Mouse (Mus musculus): Measurements from ENCODE around the gene Tfam.

The Tfam gene

DNA sequence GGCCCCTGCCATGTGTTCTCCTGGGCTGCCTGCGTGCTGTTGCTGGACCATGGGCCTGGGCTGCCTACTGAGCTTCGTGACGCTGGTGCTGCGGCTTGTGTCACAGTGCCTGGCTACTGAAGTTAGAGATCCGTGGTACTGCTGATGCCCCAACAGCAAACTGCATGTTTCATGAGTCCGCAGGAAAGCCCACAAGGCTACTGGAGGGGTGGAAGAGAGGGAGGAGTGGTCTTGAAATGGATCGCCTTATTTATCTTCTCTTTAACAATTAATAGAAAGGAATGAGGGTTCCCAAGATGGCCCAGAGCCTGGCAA lies at the start of gene Tfam:
Tfam (minus strand) TSS at position 41 of the 315 bp plus-strand sequence.
- DNase-seq: no peak

GRCm38 (mm10) chr10:71285126-71285580 lies 47.1 kb upstream of the Tfam start, which contains the start of gene Ube2d1:
Ube2d1 (minus strand) TSS chr10:71285262.
- peak; percentile 77 to 78 for DNase-seq

GRCm38 (mm10) chr10:71284511-71285125 lies 46.5 kb upstream of the Tfam start:
- no peak for DNase-seq

DNA sequence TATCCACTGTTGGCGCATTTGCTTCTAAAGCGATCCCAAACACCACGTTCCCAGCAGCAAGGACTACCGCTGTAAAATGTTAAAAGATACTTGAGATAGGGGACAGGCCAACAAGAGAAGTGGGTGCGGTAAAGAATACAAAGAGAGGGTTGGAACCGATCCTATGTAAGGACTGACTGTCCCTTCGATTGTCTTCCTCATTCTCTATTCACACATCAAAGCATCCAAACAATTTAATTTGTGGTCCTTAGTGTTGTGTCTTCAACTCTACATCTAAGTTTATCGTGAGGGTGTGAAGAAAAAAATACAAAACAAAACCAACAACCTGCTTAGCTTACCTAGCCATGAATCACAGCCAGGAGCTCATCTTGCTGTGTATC lies 46.0 kb upstream of the Tfam start:
- no peak for DNase-seq

GRCm38 (mm10) chr10:71273008-71273739 lies 35.1 kb upstream of the Tfam start:
- no peak for DNase-seq

- no peak for DNase-seq
Observed at GRCm38 (mm10) chr10:71267973-71268372, 29.9 kb upstream of the Tfam start.

- no peak for DNase-seq
Observed at GRCm38 (mm10) chr10:71267511-71267910, 29.4 kb upstream of the Tfam start.

DNA sequence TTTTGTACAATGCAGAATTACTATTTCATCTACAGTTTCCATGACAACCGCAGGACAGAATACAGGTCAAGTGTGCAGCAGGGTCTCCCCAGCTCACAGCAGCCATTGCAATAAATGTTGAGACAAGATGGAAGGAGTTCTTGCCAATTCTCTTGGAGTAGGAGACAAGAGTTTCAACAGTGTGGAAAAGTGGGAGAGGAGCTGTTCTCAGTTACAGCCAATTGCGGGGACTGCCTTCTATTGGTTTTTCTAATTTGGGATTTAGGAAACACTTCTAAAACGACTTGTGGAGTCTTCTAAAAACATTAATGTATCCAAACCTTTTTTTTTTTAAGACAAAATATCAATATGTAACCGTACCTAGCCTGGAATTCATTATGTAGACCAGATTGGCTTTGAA lies 27.0 kb upstream of the Tfam start:
- no peak for DNase-seq

DNA sequence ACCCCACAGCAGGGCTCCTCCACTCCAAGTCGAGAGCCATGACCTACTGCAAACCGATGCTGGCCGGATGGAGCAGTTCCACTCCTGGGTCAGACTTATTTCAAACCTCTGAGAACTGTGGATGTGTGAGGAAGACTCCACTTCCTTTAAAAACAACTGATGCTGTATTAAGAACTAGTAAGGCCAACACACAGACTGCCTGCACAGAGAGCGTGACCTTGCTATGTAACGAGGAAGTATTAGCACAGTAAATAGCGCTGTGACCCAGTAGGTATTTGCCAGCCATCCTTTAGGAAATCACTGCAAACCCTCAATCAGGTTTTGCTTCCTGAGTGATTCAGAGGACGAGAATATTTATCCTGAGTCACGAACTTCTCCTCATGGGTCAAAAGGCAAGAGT lies 23.6 kb upstream of the Tfam start:
- DNase-seq: no peak

GRCm38 (mm10) chr10:71258943-71259342 lies 20.9 kb upstream of the Tfam start:
- DNase-seq: no peak

- DNase-seq: no peak
Observed at GRCm38 (mm10) chr10:71258516-71258915, 20.4 kb upstream of the Tfam start.

DNA sequence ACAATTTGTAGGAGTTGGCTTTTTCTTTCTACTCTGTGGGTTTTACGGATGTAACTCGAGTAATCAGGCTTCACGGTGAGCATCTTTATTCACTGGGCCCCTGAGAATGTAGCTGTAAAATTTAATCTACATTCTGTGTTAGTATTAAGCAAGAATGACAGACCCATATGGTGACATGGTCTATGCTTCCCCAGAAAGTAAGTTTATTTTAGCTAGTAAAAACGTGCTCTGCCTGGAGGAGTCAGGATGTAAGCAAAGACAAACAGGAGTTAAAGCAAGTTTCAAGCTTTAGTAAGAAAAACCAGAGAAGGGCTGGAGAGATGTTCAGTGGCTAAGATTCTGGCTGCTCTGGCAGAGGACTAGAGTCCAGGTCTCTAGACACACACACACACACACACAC lies 15.1 kb upstream of the Tfam start:
- no peak for DNase-seq

DNA sequence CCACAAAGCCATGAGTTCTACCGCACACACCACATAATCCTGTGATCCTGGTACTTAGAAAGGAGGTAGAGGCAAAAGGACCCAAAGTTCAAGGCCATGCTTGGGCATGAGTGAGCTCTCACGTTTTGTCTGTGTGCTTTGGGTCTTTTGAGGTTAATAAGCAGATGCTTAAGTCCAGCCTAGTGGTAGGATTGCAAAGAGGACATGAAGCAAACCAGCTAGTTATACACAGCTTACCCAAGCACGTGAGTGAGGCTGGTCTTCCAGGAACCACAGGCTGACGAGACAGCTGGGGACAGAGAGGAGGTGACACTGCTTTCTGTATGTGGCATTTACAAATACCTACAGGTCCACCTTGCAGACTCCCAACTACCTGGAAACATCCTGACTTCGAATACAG lies 14.3 kb upstream of the Tfam start:
- DNase-seq: no peak

- DNase-seq: no peak
Observed at GRCm38 (mm10) chr10:71251846-71252245, 13.8 kb upstream of the Tfam start.

- DNase-seq: no peak
Observed at GRCm38 (mm10) chr10:71251256-71251655, 13.2 kb upstream of the Tfam start.

GRCm38 (mm10) chr10:71250472-71250871 lies 12.4 kb upstream of the Tfam start:
- no peak for DNase-seq

DNA sequence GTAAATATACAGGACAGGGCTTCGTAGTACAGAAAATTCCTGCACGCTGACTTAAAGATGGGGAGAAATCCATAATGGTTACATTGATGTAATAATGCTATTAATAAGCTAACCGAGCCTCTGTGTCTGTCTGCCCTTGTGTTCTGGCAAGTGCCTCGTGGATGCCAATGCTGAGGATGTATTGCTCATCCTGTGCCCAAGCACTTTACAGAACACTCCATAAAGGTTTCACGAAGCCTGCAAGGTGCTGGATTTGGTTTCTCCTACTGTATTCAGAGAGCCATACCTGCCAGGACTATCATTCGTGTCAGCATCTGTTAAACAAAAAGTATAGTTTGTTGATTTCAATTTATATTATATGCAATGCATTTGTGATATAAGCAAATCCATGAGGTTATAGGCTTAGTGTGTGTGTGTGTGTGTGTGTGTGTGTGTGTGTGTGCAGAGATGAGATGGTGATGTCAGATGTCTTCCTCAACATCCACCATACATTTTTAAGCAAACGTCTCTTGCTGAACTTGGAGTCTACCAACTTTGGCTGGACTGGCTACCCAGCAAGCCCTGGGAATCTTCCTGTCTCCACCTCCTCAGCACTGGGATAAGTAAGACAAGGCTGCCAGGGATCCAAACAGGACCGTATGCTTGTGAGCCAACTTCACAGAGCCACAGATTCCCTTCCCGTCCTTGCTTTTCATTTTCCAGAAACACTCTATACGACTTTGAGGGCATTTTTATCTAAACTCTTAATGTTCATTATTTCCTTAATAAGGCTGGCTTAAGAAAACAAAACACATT lies 11.2 kb upstream of the Tfam start:
- DNase-seq: no peak

DNA sequence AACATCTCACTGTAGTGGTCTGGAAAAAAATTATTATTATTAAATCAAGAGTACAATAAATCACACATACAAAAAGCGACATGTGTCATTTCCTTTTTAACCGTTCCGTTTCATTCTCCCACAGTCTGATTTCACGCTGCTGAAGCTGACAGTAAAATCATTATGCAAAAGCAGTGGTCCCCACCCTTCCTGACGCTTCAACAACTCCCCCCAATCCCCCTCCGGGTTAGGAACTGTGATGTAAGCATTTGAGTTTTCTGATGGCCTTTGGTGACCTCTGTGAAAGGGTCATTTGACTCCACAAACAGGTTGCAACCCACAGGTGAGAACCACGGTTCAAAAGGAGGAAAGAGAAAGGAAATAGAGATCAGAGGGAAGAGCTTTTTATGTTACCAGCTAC lies 8.9 kb upstream of the Tfam start:
- no peak for DNase-seq

- peak in 1 of 2 experiments; percentile 33 for DNase-seq
Observed at GRCm38 (mm10) chr10:71239479-71240120, 1.5 kb upstream of the Tfam start.

GRCm38 (mm10) chr10:71237516-71238239 lies 402 bp downstream of the Tfam start:
- peak; percentile 96 to 97 for DNase-seq

DNA sequence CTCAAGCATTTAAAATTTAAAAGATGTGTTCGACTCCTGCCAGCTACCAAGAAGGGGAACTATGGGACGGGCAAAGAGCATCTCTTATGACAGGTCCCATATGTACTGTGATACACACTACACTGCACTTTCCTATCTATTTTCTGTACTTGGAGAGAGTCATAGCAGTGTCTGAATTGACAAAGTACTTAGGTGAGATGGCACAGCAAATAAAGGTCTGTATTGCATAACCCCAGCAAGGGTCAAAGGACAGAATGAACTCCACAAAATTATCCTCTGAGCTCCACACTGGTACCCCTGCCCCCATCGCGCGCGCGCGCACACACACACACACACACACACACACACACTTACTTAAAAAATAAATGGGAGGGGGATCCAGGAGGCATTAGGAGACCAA lies 4.0 kb downstream of the Tfam start:
- DNase-seq: no peak

GRCm38 (mm10) chr10:71225894-71226293 lies 12.2 kb downstream of the Tfam start:
- DNase-seq: peak; percentile 29 to 39

- DNase-seq: no peak
Observed at GRCm38 (mm10) chr10:71223101-71223500, 15.0 kb downstream of the Tfam start.
